Mouse (Mus musculus): Measurements from ENCODE around the gene 2700049A03Rik.

DNA sequence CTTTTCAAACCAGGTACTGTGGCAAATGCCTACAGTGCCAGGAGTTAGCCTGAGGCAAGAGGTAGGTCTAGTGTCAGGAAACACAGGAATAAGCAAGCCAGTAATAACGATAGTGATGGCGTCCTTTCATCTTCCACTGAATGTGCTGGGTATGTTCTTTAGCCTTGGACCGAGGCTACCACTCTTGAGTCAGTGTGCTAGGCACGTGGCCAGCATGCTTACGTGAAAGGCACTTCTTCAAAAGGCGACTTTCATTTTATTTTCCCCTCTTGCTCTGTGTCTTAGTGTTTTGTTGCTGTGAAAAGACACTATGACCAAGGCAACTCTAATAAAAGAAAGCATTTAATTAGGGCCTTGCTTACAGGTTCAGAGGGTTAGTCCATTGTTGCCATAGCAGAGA, 86.1 kb downstream of the 2700049A03Rik start:
- TF ChIP-seq EP300 (IDR thresholded peaks at IDR 0.05; ENCODE audit: low read depth) (no peak), CTCF (IDR thresholded peaks at IDR 0.05; ENCODE audit: low read depth) (no peak)

All from heart, postnatal 0 days (tissue).